Mouse (Mus musculus): ENCODE data around the gene Mmgt2. TPM values are rescaled to one million over a fixed set of nuclear protein-coding genes. Genes with fewer than 3 reads are reported as not detected.
A peak's percentile ranks its signal among the peaks of the same experiment; 100 is the strongest.
"Not testable (repeated sequence)": the region's sequence is repeated elsewhere in the genome, so short reads cannot be mapped to it uniquely, and the experiment has no call there.

Mmgt2 gene
- polyA plus RNA-seq, 1 experiment from 2014 or later: 44.7 TPM

DNA sequence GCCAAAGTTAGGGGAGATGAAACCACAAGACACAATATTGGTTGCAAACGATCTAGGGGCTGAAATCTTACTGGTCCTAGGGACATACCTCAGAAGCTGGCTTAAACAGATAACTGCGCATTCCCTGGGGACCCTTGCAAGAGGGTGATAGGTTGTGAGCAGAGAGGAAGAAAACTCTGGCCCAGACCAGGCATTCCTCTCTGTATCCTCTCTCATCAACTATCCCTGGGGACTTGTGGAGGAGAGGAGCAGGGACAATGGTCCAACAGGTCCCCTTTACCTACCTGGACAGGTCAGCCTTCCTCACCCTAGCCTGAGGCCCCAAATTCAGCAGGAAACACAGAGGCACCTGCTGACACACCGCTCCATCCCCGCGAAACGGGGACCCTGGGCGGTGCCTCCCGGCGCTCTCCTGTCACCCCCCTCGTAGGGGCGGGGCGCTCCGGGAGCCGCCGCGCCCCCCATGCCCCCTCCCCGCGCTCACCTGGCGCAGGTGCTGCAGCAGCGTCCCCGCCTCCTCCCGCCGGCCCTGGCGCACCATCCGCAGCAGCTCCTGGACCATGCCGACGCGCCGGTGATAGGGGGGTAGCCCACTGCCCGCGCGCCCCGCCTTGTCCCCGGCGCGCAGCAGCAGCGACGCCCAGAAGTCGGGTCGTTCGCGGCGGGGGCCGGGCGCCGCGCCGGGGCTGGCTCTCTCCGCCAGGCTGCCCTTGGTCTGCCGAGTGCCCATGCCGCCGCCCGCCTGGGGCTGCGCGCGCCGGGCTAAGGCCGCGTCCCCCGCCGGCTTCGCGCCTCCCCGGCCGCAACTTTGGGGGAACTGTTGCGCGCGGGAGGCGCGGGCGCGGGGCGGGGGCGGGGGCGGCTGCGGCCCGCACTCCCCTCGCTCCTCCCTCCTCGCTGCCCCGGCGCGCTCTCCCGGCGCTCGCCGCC, 538 bp upstream of the Mmgt2 start, which contains the start of gene Lrrc75a:
TSS of gene Lrrc75a (minus strand) at position 863 of the 930 bp plus-strand sequence.
- Histone ChIP-seq H3K9ac (peak within 1 kb of the TSS; percentile 86), H3K9me3 (replicated peaks) (no peaks in the 10 kb centered on the region), H3K4me3 (peak within 1 kb of the TSS; percentile 76), H3K4me1 (replicated peaks) (peaks cover 66% of the 10 kb centered on the region), H3K36me3 (no peaks in the 10 kb centered on the region), H3K27ac (peak within 1 kb of the TSS; percentile 85), H3K27me3 (no peaks in the 10 kb centered on the region), H3K4me2 (peak within 1 kb of the TSS; percentile 91)
- 1% methylated on average over 63 of the region's 86 CpGs for WGBS
- peak; percentile 42 for ATAC-seq (replicated peaks; ENCODE audit: insufficient number of reproducible peaks, insufficient read depth, low FRiP score, low read depth)

- not testable (repeated sequence) for H3K9ac ChIP-seq; H3K27me3 ChIP-seq; H3K36me3 ChIP-seq; H3K27ac ChIP-seq; H3K9me3 ChIP-seq (replicated peaks); ATAC-seq (replicated peaks; ENCODE audit: insufficient number of reproducible peaks, insufficient read depth, low FRiP score, low read depth)
- H3K4me1 ChIP-seq (replicated peaks): peaks cover 50% of the 10 kb centered on the region
- H3K4me2 ChIP-seq: peak overlapping the region; percentile 91
- peak overlapping the region; percentile 76 for H3K4me3 ChIP-seq
- WGBS: 76% methylated on average over 4 of the region's 4 CpGs
Observed at GRCm38 (mm10) chr11:62649803-62650202, 1.3 kb downstream of the Mmgt2 start.

GRCm38 (mm10) chr11:62651563-62651962, 3.1 kb downstream of the Mmgt2 start:
- peaks cover 38% of the 10 kb centered on the region for H3K4me1 ChIP-seq (replicated peaks)
- no peak overlapping the region for H3K27ac ChIP-seq
- ATAC-seq (replicated peaks; ENCODE audit: insufficient number of reproducible peaks, insufficient read depth, low FRiP score, low read depth): no peak
- no peak overlapping the region for H3K4me3 ChIP-seq
- H3K9me3 ChIP-seq (replicated peaks): no peaks in the 10 kb centered on the region
- 85% methylated on average over 3 of the region's 3 CpGs for WGBS
- no peak overlapping the region for H3K4me2 ChIP-seq
- H3K9ac ChIP-seq: no peak overlapping the region
- H3K27me3 ChIP-seq: no peaks in the 10 kb centered on the region
- H3K36me3 ChIP-seq: 0 out of 2 replicates have a peak, but pooled peaks cover 5% of the 10 kb centered on the region

DNA sequence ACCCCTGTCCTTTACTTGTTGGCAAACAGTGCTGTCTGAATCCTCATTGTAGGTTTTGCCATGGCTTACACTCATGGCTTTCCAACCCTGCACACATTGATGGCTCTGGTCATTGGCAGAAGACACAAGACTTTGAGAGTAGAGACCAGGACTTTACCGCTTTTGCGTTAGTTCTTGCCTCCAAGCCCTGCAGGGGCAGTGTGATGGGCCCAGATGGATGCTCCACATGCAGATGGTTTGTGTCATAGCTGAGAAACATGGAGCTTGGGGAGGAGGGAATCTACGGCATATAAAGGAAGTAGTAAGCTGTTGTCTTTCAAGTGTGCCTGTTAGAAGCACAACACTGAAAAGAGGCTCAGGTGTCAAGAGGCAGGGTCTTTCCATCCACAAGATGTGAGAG, 3.6 kb downstream of the Mmgt2 start:
- no peaks in the 10 kb centered on the region for H3K27me3 ChIP-seq
- H3K4me3 ChIP-seq: no peak overlapping the region
- 90% methylated on average over 3 of the region's 3 CpGs for WGBS
- no peak overlapping the region for H3K27ac ChIP-seq
- 0 out of 2 replicates have a peak, but pooled peaks cover 5% of the 10 kb centered on the region for H3K36me3 ChIP-seq
- no peak overlapping the region for H3K9ac ChIP-seq
- no peak overlapping the region for H3K4me2 ChIP-seq
- peaks cover 33% of the 10 kb centered on the region for H3K4me1 ChIP-seq (replicated peaks)
- no peak for ATAC-seq (replicated peaks; ENCODE audit: insufficient number of reproducible peaks, insufficient read depth, low FRiP score, low read depth)
- no peaks in the 10 kb centered on the region for H3K9me3 ChIP-seq (replicated peaks)

- H3K9me3 ChIP-seq (replicated peaks): no peaks in the 10 kb centered on the region
- H3K4me1 ChIP-seq (replicated peaks): peaks cover 19% of the 10 kb centered on the region
- 49% methylated on average over 4 of the region's 4 CpGs for WGBS
- ATAC-seq (replicated peaks; ENCODE audit: insufficient number of reproducible peaks, insufficient read depth, low FRiP score, low read depth): no peak
- H3K4me3 ChIP-seq: no peak overlapping the region
- H3K27ac ChIP-seq: no peak overlapping the region
- H3K9ac ChIP-seq: no peak overlapping the region
- H3K36me3 ChIP-seq: peaks cover 7% of the 10 kb centered on the region; the same call in 1 of the 2 replicates
- H3K4me2 ChIP-seq: no peak overlapping the region
- H3K27me3 ChIP-seq: no peaks in the 10 kb centered on the region
Observed at GRCm38 (mm10) chr11:62660885-62661284, 12.4 kb downstream of the Mmgt2 start.

DNA sequence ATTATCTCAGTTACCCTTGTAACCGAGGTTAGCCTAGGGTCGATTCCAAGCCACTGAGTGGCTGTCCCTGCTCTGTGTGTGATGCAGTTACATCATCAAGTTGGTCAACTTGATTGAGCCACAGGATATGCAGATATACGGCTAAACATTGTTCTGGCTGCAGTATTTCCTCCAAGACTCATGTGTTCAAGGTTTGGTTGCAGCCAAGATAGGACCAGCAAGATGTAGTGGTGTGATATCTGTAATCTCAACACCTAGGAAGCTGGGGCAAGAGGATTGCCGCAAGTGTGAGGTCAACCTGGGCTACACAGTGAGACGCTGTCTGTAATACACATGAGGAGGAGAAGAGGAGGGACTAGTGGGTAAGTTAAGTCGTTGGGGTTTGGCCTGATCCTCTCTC, 15.8 kb downstream of the Mmgt2 start:
- no peak overlapping the region for H3K4me2 ChIP-seq
- ATAC-seq (replicated peaks; ENCODE audit: insufficient number of reproducible peaks, insufficient read depth, low FRiP score, low read depth): no peak
- H3K4me3 ChIP-seq: no peak overlapping the region
- H3K4me1 ChIP-seq (replicated peaks): peaks cover 12% of the 10 kb centered on the region
- no peak overlapping the region for H3K27ac ChIP-seq
- no peaks in the 10 kb centered on the region for H3K27me3 ChIP-seq
- H3K36me3 ChIP-seq: peaks cover 11% of the 10 kb centered on the region; the same call in 1 of the 2 replicates
- no peak overlapping the region for H3K9ac ChIP-seq
- H3K9me3 ChIP-seq (replicated peaks): no peaks in the 10 kb centered on the region
- WGBS: 77% methylated on average over 6 of the region's 6 CpGs

DNA sequence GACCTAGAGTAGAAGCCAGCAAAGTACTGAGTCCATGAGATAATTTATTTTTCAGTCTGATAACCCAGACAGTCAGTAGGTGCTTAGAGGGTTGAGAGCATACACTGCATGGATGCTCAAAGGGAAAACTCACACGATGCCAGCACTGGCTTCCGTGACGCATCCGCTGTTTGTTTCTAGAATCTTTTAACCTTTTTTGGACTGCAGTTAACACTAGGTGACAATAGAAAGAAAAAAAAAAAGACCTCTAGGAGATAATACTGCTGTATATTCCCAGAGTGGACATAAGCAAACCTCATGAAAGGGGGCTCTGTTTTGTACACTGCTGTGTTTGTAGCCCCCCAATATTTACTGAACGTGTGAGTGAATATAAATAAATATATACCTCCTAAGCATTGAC, 20.5 kb downstream of the Mmgt2 start:
- Histone ChIP-seq H3K9me3 (replicated peaks) (no peaks in the 10 kb centered on the region), H3K4me2 (no peak overlapping the region), H3K4me1 (replicated peaks) (peaks cover 14% of the 10 kb centered on the region), H3K27me3 (no peaks in the 10 kb centered on the region), H3K9ac (no peak overlapping the region), H3K4me3 (no peak overlapping the region), H3K36me3 (peaks cover 11% of the 10 kb centered on the region; the same call in 1 of the 2 replicates), H3K27ac (no peak overlapping the region)
- no peak for ATAC-seq (replicated peaks; ENCODE audit: insufficient number of reproducible peaks, insufficient read depth, low FRiP score, low read depth)
- WGBS: 78% methylated on average over 5 of the region's 5 CpGs

DNA sequence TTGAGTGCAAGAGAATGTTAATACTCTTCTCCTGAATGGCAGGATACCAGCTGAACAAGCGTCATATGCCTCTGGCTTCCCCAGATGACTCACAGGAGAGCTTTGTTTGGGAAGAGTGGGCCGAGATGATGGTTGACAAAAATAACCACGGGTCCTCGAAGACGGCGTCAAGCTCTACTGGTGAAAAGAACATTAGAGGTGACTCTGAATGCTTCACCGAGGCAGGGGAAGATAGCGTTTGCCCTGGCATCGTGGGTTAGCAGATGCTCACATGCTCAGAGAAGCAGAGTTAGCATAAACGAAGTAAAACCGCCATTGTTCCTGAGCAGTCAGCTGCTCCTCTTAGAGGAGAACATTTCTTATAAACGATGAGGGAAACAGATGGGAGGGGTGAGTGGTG, 21.0 kb downstream of the Mmgt2 start:
- WGBS: 31% methylated on average over 12 of the region's 12 CpGs
- peak overlapping the region; percentile 30; the same call in 1 of the 2 replicates for H3K4me2 ChIP-seq

DNA sequence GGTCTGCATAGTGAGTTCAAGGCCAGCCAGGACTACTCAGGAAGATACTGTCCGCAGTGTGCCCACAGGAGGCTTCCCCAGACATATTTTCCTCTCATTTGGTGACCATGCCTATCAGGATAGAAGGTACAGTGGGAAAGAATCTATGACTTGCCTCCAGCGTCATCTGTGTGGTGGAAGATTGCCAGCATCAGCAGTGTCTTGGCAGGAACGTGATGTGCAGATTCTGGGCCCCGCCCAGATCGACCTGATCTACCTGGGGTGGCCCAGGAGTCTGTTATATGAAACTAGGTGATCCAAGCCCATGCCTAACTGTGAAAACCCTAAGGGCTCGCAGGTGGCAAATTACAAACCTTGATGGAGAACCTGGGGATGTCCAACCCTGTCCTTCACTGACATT, 21.5 kb downstream of the Mmgt2 start:
- Histone ChIP-seq H3K9me3 (replicated peaks) (no peaks in the 10 kb centered on the region), H3K27ac (no peak overlapping the region), H3K36me3 (peaks cover 11% of the 10 kb centered on the region; the same call in 1 of the 2 replicates), H3K4me2 (no peak overlapping the region), H3K4me3 (no peak overlapping the region), H3K9ac (no peak overlapping the region), H3K4me1 (replicated peaks) (peaks cover 14% of the 10 kb centered on the region), H3K27me3 (no peaks in the 10 kb centered on the region)
- ATAC-seq (replicated peaks; ENCODE audit: insufficient number of reproducible peaks, insufficient read depth, low FRiP score, low read depth): no peak
- WGBS: 78% methylated on average over 6 of the region's 6 CpGs

More for the DNA sequence above, 21.0 kb downstream of the Mmgt2 start:
- no peak overlapping the region for H3K4me3 ChIP-seq
- H3K9ac ChIP-seq: no peak overlapping the region
- H3K4me1 ChIP-seq (replicated peaks): peaks cover 14% of the 10 kb centered on the region
- H3K27me3 ChIP-seq: no peaks in the 10 kb centered on the region
- H3K27ac ChIP-seq: peak overlapping the region; percentile 37; the same call in 1 of the 2 replicates
- ATAC-seq (replicated peaks; ENCODE audit: insufficient number of reproducible peaks, insufficient read depth, low FRiP score, low read depth): no peak
- peaks cover 11% of the 10 kb centered on the region; the same call in 1 of the 2 replicates for H3K36me3 ChIP-seq
- H3K9me3 ChIP-seq (replicated peaks): no peaks in the 10 kb centered on the region

DNA sequence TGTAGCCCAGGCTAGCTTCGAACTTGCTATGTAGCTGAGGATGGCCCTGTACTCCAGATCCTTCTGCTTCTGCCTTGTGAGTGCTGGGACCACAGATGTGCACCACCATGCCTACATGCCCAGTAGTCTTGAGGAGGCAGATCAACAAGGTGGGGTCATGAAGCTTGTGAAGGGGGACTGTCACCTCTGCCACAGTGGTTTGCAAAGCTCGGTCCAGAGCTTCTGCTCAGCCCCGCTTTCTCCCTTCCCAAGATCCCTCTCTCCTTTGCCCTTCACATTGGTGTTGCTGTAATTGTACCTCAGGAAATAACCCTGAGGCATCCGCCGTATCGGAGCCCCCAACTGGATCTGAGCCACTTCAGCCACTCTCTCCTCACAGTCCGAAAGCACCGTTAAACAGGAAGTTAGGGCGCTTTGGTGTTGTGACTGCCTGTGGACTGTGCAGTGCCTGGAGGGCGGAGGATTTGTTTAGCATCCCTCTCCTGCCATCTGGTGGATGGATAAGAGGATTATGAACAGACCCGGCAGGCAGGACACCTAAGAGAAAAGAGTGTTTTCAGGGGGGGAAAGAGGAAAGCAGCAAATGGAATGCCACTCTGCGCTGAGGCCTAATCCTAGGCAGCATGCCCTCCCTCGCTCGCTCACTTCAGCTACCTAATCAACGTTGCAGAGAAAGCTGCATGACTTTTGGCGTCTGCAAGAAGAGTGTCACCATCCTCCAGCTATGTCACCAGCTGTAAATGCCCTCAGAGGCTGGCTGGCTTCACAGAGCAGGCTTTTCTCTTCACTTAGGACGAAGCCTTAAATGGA, 27.2 kb downstream of the Mmgt2 start:
- H3K27me3 ChIP-seq: no peaks in the 10 kb centered on the region
- ATAC-seq (replicated peaks; ENCODE audit: insufficient number of reproducible peaks, insufficient read depth, low FRiP score, low read depth): peak; percentile 89
- peak overlapping the region; percentile 41 for H3K4me3 ChIP-seq
- H3K36me3 ChIP-seq: no peaks in the 10 kb centered on the region
- peaks cover 3% of the 10 kb centered on the region for H3K4me1 ChIP-seq (replicated peaks)
- no peaks in the 10 kb centered on the region for H3K9me3 ChIP-seq (replicated peaks)
- WGBS: 16% methylated on average over 17 of the region's 17 CpGs
- H3K4me2 ChIP-seq: peak overlapping the region; percentile 66
- peak overlapping the region; percentile 57 for H3K9ac ChIP-seq
- H3K27ac ChIP-seq: no peak overlapping the region

DNA sequence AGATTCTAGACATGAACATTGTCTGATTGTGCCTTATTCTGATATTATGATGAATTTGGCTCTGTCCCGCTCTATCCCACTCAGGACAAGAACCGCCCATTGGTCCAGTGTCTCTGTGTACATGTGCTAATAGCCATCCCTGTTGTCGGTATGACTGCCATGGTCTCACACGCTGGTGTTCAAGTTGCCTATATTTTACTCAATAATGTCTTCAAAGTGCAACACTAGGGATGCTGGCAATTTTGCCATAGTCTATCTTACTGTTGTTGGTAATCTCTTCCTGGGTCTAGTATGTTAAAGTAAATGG, 27.8 kb downstream of the Mmgt2 start:
- no peak for ATAC-seq (replicated peaks; ENCODE audit: insufficient number of reproducible peaks, insufficient read depth, low FRiP score, low read depth)
- no peak overlapping the region for H3K27ac ChIP-seq
- H3K4me1 ChIP-seq (replicated peaks): peaks cover 3% of the 10 kb centered on the region
- H3K9me3 ChIP-seq (replicated peaks): no peaks in the 10 kb centered on the region
- no peaks in the 10 kb centered on the region for H3K36me3 ChIP-seq
- no peak overlapping the region for H3K9ac ChIP-seq
- no peaks in the 10 kb centered on the region for H3K27me3 ChIP-seq
- no peak overlapping the region for H3K4me2 ChIP-seq
- H3K4me3 ChIP-seq: no peak overlapping the region
- WGBS: 86% methylated on average over 4 of the region's 4 CpGs

Measured in heart, embryonic 15.5 days (tissue).